Mouse (Mus musculus) myocyte (in vitro differentiated cells): ENCODE measurements around the gene Krtcap2.

Experiments
- CEBPB ChIP-seq: IDR thresholded peaks from 2 replicates; pipeline ENCODE4 v1.6.1; 2011; ENCODE audit warnings: mild to moderate bottlenecking, moderate library complexity; ENCODE audit not compliant: poor library complexity, insufficient read depth, severe bottlenecking
- E2F4 ChIP-seq: IDR thresholded peaks from one replicate; pipeline ENCODE4 v1.6.1; 2011; ENCODE audit warnings: mild to moderate bottlenecking, control low read depth, moderate library complexity; ENCODE audit not compliant: insufficient read depth
- MAX ChIP-seq: IDR thresholded peaks from one replicate; pipeline ENCODE4 v1.6.1; 2011; ENCODE audit warnings: low read depth, mild to moderate bottlenecking, control low read depth
- POLR2A ChIP-seq: IDR thresholded peaks from one replicate; pipeline ENCODE4 v1.6.1; 2011; ENCODE audit warnings: low read depth, mild to moderate bottlenecking, control low read depth, moderate library complexity; ENCODE audit not compliant: insufficient read length
- POLR2AphosphoS2 ChIP-seq: IDR thresholded peaks from one replicate; pipeline ENCODE4 v1.6.1; 2011; ENCODE audit warnings: low read depth, control low read depth; ENCODE audit not compliant: insufficient read length
- TCF12 ChIP-seq: IDR thresholded peaks from one replicate; pipeline ENCODE4 v1.6.1; 2011; ENCODE audit warnings: mild to moderate bottlenecking, control low read depth; ENCODE audit not compliant: poor library complexity, insufficient read depth, severe bottlenecking
- TCF3 ChIP-seq: IDR thresholded peaks from one replicate; pipeline ENCODE4 v1.6.1; 2011; ENCODE audit warnings: low read depth, control low read depth; ENCODE audit not compliant: insufficient read length
- USF1 ChIP-seq: IDR thresholded peaks from one replicate; pipeline ENCODE4 v1.6.1; 2011; ENCODE audit warnings: low read depth, mild to moderate bottlenecking, control low read depth, moderate library complexity

DNA sequence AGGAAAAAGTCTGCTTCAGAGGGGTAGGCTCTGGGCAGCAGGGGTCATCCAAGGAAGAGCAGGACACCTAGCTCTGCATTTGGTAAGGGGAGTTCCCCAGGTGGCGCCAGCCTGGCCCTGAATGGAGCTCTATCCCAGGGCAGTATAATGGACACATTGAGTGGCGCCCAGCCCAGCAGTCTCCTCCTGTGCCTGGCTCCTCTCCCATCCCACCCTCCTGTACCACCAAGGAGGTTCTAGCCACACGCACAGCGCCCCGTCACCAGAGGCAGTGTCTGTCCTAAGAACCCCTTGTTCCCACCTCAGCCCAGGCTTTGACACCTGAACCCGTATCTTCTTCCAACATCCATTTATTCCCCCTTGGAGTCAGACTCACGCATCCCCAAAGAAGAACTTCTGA is 36.0 kb upstream of the Krtcap2 start:
- TF ChIP-seq TCF12 (no peak), POLR2A (no peak), E2F4 (no peak), CEBPB (no peak), USF1 (no peak), MAX (no peak), POLR2AphosphoS2 (no peak), TCF3 (no peak)
